Mouse (Mus musculus): Measurements from ENCODE around the gene Olfr826. TPM values are rescaled to one million over a fixed set of nuclear protein-coding genes. Genes with fewer than 3 reads are reported as not detected.

The Olfr826 gene
- polyA plus RNA-seq (2015; fragmentation: Nextera tagmentation; extraction: Ambion mirVana) = not detected in 2 replicates

- Histone ChIP-seq H3K27me3 (ENCODE audit: control insufficient read depth, insufficient read depth, low read length) (no peaks in the 10 kb centered on the region), H3K27ac (replicated peaks) (no peak within 1 kb of the TSS), H3K9me3 (ENCODE audit: control insufficient read depth, low read length) (no peaks in the 10 kb centered on the region), H3K36me3 (ENCODE audit: control insufficient read depth, insufficient read depth, low read length) (no peaks in the 10 kb centered on the region), H3K9ac (ENCODE audit: low read length) (no peak within 1 kb of the TSS), H3K4me3 (ENCODE audit: low read depth, low read length) (no peak within 1 kb of the TSS), H3K4me1 (replicated peaks; ENCODE audit: control insufficient read depth, insufficient read depth) (no peaks in the 10 kb centered on the region), H3K4me2 (replicated peaks; ENCODE audit: low read depth) (no peak within 1 kb of the TSS)
- DNase-seq (ENCODE audit: low spot score) (no peak), ATAC-seq (ENCODE audit: low FRiP score, low TSS enrichment) (no peak)
- 71% methylated on average over 1 of the region's 1 CpGs for WGBS
- no peak for TF ChIP-seq CTCF (IDR thresholded peaks at IDR 0.05; ENCODE audit: low read depth)
- TF ChIP-seq EP300 (optimal IDR thresholded peaks at IDR 0.05) = no peak
Measured at GRCm38 (mm10) chr10:130184086-130184485, at the start of gene Olfr826. Olfr826 (minus strand) TSS chr10:130184186.

- Histone ChIP-seq H3K4me1 (replicated peaks; ENCODE audit: control insufficient read depth, insufficient read depth) (no peaks in the 10 kb centered on the region), H3K27ac (replicated peaks) (no peak overlapping the region), H3K9ac (ENCODE audit: low read length) (no peak overlapping the region), H3K4me2 (replicated peaks; ENCODE audit: low read depth) (no peak overlapping the region), H3K9me3 (ENCODE audit: control insufficient read depth, low read length) (no peaks in the 10 kb centered on the region), H3K4me3 (ENCODE audit: low read depth, low read length) (no peak overlapping the region), H3K27me3 (ENCODE audit: control insufficient read depth, insufficient read depth, low read length) (no peaks in the 10 kb centered on the region), H3K36me3 (ENCODE audit: control insufficient read depth, insufficient read depth, low read length) (no peaks in the 10 kb centered on the region)
- 69% methylated on average over 1 of the region's 1 CpGs for WGBS
- DNase-seq (ENCODE audit: low spot score) (no peak), ATAC-seq (ENCODE audit: low FRiP score, low TSS enrichment) (no peak)
- no peak for TF ChIP-seq CTCF (IDR thresholded peaks at IDR 0.05; ENCODE audit: low read depth)
- no peak for TF ChIP-seq EP300 (optimal IDR thresholded peaks at IDR 0.05)
Measured at GRCm38 (mm10) chr10:130232117-130232516, 48.1 kb upstream of the Olfr826 start.

- Histone ChIP-seq H3K4me3 (ENCODE audit: low read depth, low read length) (no peak overlapping the region), H3K9ac (ENCODE audit: low read length) (no peak overlapping the region), H3K27me3 (ENCODE audit: control insufficient read depth, insufficient read depth, low read length) (no peaks in the 10 kb centered on the region), H3K4me2 (replicated peaks; ENCODE audit: low read depth) (no peak overlapping the region), H3K9me3 (ENCODE audit: control insufficient read depth, low read length) (no peaks in the 10 kb centered on the region), H3K4me1 (replicated peaks; ENCODE audit: control insufficient read depth, insufficient read depth) (no peaks in the 10 kb centered on the region), H3K36me3 (ENCODE audit: control insufficient read depth, insufficient read depth, low read length) (no peaks in the 10 kb centered on the region), H3K27ac (replicated peaks) (no peak overlapping the region)
- 84% methylated on average over 5 of the region's 5 CpGs for WGBS
- DNase-seq (ENCODE audit: low spot score) (no peak), ATAC-seq (ENCODE audit: low FRiP score, low TSS enrichment) (no peak)
- peak; percentile 19; the same call in 1 of the 2 replicates for TF ChIP-seq CTCF (IDR thresholded peaks at IDR 0.05; ENCODE audit: low read depth)
- TF ChIP-seq EP300 (optimal IDR thresholded peaks at IDR 0.05) = no peak
Measured at GRCm38 (mm10) chr10:130229584-130229983, 45.6 kb upstream of the Olfr826 start.

- no peaks in the 10 kb centered on the region for H3K27me3 ChIP-seq (ENCODE audit: control insufficient read depth, insufficient read depth, low read length)
- H3K27ac ChIP-seq (replicated peaks) = no peak overlapping the region
- peak; percentile 49 for DNase-seq (ENCODE audit: low spot score)
- no peaks in the 10 kb centered on the region for H3K4me1 ChIP-seq (replicated peaks; ENCODE audit: control insufficient read depth, insufficient read depth)
- WGBS = 4% methylated on average over 1 of the region's 1 CpGs
- H3K9me3 ChIP-seq (ENCODE audit: control insufficient read depth, low read length) = no peaks in the 10 kb centered on the region
- H3K36me3 ChIP-seq (ENCODE audit: control insufficient read depth, insufficient read depth, low read length) = no peaks in the 10 kb centered on the region
- no peak overlapping the region for H3K4me2 ChIP-seq (replicated peaks; ENCODE audit: low read depth)
- ATAC-seq (ENCODE audit: low FRiP score, low TSS enrichment) = no peak
- TF ChIP-seq EP300 (optimal IDR thresholded peaks at IDR 0.05) (no peak), CTCF (IDR thresholded peaks at IDR 0.05; ENCODE audit: low read depth) (peak; percentile 92)
- H3K9ac ChIP-seq (ENCODE audit: low read length) = no peak overlapping the region
- no peak overlapping the region for H3K4me3 ChIP-seq (ENCODE audit: low read depth, low read length)
Measured at GRCm38 (mm10) chr10:130228246-130228645, 44.3 kb upstream of the Olfr826 start.

- H3K9ac ChIP-seq (ENCODE audit: low read length) = no peak overlapping the region
- TF ChIP-seq CTCF (IDR thresholded peaks at IDR 0.05; ENCODE audit: low read depth) = no peak
- no peak for TF ChIP-seq EP300 (optimal IDR thresholded peaks at IDR 0.05)
- ATAC-seq (ENCODE audit: low FRiP score, low TSS enrichment) (no peak), DNase-seq (ENCODE audit: low spot score) (no peak)
- H3K27me3 ChIP-seq (ENCODE audit: control insufficient read depth, insufficient read depth, low read length) = no peaks in the 10 kb centered on the region
- no peak overlapping the region for H3K27ac ChIP-seq (replicated peaks)
- H3K4me2 ChIP-seq (replicated peaks; ENCODE audit: low read depth) = no peak overlapping the region
- H3K4me3 ChIP-seq (ENCODE audit: low read depth, low read length) = no peak overlapping the region
- H3K36me3 ChIP-seq (ENCODE audit: control insufficient read depth, insufficient read depth, low read length) = no peaks in the 10 kb centered on the region
- no peaks in the 10 kb centered on the region for H3K4me1 ChIP-seq (replicated peaks; ENCODE audit: control insufficient read depth, insufficient read depth)
- H3K9me3 ChIP-seq (ENCODE audit: control insufficient read depth, low read length) = no peaks in the 10 kb centered on the region
- WGBS = 57% methylated on average over 3 of the region's 3 CpGs
Measured at GRCm38 (mm10) chr10:130225034-130225433, 41.0 kb upstream of the Olfr826 start.

- no peaks in the 10 kb centered on the region for H3K36me3 ChIP-seq (ENCODE audit: control insufficient read depth, insufficient read depth, low read length)
- no peak within 1 kb of the TSS for H3K27ac ChIP-seq (replicated peaks)
- no peak for TF ChIP-seq EP300 (optimal IDR thresholded peaks at IDR 0.05)
- TF ChIP-seq CTCF (IDR thresholded peaks at IDR 0.05; ENCODE audit: low read depth) = no peak
- no peak for ATAC-seq (ENCODE audit: low FRiP score, low TSS enrichment)
- WGBS = 88% methylated on average over 1 of the region's 1 CpGs
- H3K9ac ChIP-seq (ENCODE audit: low read length) = no peak within 1 kb of the TSS
- H3K4me1 ChIP-seq (replicated peaks; ENCODE audit: control insufficient read depth, insufficient read depth) = no peaks in the 10 kb centered on the region
- H3K4me3 ChIP-seq (ENCODE audit: low read depth, low read length) = no peak within 1 kb of the TSS
- H3K9me3 ChIP-seq (ENCODE audit: control insufficient read depth, low read length) = no peaks in the 10 kb centered on the region
- no peak for DNase-seq (ENCODE audit: low spot score)
- H3K27me3 ChIP-seq (ENCODE audit: control insufficient read depth, insufficient read depth, low read length) = no peaks in the 10 kb centered on the region
- H3K4me2 ChIP-seq (replicated peaks; ENCODE audit: low read depth) = no peak within 1 kb of the TSS
Measured at GRCm38 (mm10) chr10:130214303-130214702, 30.3 kb upstream of the Olfr826 start, which contains the start of gene Olfr827. Olfr827 (minus strand) TSS chr10:130214403.

Measured in stomach, postnatal 0 days (tissue).